Mouse (Mus musculus) right cerebral cortex, postnatal 36 days (tissue): ENCODE results near the gene Pspn.

Experiments used
- DNase-seq, 2 experiments: peaks; one replicate each; pipeline ENCODE4 v3.0.0; 2022; ENCODE audit warnings: low spot score in 2 of 2, mixed read lengths in 1 of 2

The Pspn gene

DNA sequence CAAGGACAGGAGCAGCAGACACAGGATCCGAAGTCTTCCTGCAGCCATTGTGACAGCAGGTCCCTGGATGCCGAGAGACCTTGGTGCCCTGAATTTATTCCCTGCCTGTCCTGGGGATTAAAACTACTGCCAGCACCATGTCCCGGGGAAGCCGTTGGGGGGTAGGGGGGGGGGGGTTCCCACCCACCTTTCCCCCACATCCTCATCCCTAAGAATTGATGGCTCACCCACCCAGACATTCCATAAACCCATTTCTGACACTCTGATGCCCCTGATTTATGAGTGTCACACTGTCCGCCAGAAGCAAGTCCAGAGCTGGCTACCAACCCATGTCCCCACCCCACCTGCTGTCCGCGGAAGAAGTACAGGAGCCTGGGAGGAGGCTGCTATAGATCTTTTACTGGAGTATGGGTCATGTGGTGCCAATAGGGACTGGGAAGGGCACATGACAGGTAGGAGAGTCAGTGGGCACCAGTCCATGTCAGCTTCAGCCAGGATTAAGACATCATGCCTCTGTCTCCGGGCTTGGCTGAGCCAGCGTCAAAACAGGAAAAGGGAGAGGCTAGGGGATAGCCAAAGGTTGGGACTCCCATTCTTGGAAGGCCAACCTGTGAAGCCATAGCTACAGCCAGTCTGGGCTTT is at the start of gene Pspn:
Pspn (minus strand) TSS at position 51 of the 642 bp plus-strand sequence.
- DNase-seq, result no peak

DNA sequence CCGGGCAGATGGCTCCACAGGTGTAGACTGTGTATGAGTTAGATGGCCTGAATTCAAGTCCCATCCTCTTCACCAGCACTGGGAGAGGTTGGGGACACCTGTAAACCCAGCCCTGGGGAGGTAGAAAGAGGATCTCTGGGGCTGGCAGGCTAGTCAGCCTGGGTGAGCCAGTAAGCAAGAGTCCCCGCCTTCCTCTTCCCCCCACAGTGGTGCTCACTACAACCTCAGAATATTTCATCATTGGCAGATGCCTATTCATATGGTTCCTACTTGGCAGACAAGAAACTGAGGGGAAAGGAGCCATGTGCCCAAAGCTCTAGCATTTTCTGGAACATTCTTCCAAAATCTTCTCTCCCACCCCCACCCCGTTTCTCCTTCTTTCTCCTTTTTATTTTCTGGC is 49.0 kb upstream of the Pspn start:
- no peak for DNase-seq

DNA sequence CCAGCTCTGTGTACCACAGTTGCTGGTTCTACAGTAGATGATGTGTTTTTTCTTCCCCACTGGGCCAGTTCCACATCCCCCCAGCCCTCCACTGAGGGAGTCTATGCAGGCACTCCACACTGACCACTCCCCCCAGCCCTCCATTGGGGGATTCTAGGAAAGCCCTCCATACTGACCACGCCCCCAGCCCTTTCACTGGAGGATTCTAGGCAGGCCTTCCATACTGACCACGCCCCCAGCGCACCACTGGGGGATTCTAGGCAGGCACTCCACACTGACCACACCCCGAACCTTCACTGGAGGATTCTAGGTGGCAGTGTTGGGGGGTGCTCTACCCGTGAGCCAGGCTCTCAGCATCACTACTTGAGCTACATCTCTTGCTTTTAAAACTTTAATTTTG is 47.6 kb upstream of the Pspn start:
- no peak for DNase-seq

DNA sequence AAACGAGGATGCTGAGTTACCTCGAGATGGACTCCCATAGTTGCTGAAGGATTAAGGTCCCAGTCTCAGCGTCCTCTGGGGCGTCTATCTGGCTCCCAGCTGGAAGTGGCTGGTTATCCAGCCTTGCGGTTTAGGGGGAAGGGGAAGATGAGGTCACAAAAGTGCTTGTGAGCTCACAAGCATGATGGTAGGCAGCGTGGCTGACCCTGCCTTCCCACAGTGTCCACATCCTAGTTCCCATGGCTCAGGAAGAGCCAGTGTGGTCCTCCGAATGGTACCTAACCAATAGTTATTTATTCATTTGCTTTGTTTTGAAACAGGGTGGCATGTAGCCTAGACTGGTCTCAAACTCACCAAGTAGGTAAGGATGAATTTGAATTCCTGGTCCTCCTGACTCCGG is 41.7 kb upstream of the Pspn start, which contains the start of gene Slc25a41:
Slc25a41 (minus strand) TSS at position 101 of the 400 bp plus-strand sequence.
- no peak for DNase-seq

DNA sequence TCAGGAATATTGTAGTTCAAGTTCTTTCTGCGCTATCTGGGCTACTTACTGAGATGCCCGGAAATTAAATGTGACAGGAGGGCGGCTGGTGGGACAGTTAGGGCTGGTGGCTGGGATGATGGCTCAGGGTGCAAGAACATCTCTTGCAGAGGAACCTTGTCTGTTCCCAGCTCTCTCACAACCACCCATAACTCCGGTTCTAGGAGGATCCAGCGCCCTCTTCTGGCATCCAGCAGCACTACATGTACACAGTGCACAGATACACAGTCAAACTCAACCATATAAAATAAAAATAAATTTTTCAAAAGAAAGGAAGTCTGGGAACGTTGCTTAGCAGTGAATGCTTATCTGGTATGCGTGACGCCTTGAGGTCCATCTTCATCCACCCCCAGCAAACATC is 39.2 kb upstream of the Pspn start:
- no peak for DNase-seq

DNA sequence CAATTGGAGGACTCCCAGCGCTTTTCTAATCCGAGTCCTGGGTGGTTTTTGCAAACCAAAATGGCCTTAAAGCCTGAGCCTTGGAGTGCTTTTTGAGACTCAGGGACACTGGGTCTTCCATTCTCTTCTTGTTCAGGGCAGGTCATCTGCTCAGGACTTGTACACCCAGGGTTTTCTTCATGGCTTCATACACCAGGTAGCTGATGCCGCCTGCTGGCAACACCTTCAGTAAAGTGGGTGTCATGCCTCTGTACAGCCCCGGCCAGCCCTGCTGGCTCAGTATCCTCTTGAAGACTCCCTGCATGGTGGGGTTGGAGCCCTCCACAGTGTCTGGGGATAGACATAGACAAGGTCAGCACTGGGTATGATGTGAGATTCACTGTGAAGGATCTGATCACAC is 33.0 kb upstream of the Pspn start:
- no peak for DNase-seq

DNA sequence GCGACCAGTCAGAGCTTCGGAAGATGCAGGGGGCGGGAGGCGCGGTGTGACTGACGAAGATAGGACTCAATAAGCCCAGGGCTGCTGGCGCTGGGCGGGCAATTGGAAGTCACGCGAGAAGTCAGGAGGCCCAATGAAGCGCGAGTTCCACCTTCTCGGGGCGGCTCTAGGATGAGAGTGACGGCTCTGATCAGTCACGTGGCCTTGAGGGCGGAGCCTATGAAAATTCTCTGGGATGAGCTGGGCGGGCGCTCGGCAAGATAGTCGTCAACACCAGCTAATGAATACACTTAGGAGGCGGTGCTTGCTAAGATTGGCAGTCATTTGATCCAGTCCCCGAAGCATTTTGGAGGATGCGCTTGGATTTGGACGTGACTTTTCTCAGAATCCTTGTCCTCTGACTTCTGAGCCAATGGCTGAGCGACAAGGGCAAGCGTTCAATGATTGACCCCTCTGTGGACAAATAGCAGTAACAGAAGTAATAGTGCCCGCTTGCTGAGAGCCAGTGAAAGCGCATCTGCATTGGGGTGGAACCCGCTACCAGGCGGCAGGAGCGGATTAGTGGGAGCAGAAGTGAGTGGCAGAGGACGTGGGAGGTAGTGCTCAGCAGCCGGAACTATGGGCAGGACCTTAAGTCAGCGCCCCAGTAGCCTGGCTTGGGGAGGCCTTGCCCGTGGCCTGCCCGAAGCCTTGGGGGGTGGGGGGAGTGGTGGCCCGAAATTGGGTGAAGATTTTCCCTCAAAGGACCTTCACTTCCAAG is 32.0 kb upstream of the Pspn start:
- peak; percentile 100 for DNase-seq

DNA sequence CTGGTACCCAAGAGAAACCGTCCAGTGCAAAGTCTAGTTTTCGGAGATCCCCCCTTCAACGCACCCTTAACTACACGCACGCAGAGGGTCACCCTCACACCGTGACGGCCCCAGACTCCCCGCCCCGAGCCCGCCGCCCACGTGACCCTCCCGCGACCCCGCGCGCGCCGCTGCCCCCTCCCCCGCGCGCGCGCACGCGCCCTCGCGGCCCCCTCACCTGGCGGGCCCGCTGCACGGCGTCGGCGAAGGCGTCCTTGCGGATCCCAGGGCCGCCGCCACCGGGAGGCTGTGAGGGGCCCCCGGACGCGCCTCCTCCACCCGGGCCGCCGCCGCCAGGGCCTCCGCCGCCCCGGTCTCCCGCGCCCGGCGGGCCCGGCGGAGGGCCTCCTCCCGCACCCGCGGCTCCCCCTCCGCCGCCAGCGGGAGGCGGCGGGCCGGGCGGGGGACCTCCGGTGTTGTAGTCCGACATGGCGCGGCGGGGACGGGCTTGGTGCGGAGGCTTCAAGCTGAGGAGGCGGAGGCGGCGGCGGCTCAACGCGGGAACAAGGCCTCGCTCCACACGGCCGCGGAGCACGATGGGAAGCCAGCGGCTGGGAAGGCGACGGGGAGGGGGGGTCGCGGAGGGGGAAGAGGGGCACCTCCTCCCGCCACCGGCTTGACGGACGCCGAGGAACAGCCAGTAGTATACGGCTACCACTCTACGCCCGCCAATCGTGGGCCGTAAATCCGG is 31.3 kb upstream of the Pspn start, which contains the start of gene Khsrp:
Khsrp (minus strand) TSS at position 592 of the 730 bp plus-strand sequence.
- DNase-seq, result no peak

DNA sequence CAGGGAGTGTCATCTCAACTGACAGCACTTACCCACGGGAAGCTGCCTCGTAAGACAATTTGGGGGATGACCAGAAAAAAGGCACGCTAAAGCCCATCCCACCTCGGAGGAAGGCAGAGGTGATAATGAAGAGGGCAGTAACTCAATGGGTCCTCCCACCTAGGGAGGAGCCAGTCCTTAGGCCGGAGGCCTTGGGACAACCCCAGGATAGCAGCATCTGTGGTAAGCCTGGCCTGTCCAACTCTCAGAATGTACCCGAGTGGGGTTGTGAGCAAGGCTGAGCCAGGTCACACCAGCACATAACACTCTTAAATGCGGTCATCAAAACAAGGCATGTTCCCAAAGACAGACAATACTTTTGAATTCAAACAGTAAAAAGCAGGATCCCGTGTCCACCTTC is 29.9 kb upstream of the Pspn start:
- no peak for DNase-seq

DNA sequence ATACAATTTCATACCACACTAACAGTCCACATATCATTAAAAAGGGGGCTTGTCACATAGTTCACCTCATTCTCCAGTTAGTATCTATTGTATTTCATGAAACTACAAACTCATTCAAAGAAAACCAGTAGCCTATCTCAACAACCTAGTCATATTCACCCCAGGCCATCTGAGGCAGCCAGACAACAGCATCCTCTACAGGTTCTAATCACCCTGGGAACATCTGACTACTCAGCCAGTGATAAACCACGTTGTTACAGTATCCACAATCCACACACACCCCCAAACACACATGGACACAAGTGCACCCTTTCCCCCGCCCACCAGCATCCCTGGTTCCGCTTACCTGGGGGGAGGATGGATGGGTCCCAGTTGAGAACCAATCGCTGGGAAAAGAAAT is 27.7 kb upstream of the Pspn start:
- DNase-seq, result no peak

DNA sequence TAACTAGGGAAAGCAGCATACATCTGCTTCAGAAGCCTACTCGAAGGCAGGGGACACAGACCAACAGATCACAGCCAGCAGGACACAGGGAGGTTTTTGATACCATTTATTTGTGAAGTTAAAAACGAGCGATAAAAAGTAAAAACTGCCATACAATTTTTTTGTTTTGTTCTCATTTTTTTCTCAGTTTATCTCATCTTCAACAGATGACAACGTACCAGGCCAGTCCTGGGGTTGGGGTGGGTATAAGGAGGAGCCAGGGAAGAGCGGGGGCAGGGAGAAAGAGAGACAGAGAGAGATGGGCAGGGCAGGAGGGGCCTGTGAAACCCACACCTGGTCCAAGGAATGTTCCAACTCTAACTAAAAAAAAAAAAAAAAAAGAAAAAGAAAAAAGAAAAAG is 21.1 kb upstream of the Pspn start:
- DNase-seq, result no peak

DNA sequence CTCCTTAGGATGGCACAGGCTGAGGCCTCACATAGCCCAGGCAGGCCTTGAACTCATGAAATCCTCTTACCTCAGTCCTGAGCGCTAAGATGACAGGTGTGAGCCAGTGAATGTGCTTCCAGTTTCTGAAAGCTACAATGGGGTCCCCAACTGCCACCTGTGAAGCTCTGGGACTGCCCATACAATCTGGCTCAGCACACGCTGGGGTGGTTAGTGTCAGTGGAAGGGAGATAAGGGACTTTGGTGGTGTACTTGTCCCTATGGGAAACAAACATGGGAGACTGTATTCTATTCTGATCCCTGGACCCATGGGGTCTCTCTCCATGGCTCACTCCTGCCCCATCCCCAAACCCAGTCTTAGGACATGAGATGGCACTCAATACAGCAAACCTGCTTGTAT is 19.9 kb upstream of the Pspn start:
- DNase-seq, result no peak

DNA sequence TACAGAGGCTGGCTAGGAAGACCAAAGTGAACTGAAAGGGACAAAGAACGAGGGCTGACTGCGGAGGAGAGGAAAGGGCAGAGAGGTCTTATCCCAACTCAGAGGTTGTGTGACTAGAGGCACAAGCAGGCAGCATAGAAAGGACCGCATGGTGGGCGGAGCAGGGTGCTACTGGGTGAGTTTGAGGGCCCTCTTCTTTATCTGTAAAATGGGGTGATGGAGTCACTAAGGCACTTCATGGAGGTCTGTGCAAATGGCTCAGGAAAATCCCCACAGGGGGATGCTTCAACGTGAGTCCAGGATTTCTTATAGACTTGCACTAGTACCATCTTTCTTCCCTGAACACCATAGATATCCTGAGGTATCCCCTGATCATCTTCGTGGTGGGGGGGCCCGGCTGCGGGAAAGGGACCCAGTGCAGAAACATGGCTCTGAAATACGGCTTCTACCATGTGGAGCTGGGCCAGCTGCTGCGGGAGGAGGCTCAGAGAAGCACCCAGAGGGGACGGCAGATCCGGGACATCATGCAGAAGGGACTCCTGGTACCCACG is 12.5 kb upstream of the Pspn start:
- no peak for DNase-seq

DNA sequence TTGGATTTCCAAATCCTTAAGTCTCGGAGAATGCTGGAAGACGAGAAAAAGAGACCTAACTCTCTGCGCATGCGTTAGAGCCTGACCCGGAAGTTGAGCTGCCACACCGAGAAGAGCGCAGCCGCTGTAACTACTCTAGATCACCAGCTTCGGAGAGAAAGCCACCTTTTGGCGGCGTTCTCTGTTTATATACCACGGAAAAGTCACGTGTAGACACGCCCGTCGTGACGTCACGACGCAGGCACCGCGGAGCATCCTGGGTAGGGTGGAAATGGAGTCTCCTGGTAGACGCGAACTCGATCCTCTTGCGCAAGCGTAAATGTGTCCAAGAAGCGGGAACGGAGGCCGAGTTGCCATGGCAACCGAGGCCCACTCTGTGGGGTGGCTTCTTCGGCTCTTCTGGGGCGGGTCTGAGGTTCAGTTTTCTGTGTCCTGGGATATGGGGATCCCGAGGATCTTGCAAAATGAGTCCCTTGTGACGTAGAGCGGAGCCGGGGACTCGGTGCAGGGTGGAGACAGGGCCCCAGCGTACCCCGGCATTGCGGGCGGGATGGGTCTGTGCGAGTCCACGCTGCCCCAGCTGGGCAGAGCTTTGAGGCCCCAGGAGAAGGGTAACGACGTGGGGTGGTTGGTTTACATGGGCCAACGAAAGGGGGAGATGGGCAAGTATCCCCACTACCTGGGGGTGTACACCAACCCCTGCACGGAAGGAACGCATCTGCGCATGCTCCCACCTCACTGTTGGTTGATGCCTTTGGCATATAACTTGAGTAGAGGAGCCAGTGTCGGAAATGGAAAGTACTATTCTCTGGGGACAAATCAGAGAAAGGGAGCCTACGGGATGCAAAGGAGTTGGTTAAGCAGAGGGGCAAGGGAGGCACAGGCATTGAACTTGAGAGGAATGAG is 11.7 kb upstream of the Pspn start, which contains the start of the genes Gtf2f1 and Gm17949:
Gtf2f1 (minus strand) TSS at position 53 of the 906 bp plus-strand sequence.
Gm17949 (plus strand) TSS at position 234 of the 906 bp plus-strand sequence.
- DNase-seq, result peak; percentile 94 to 96

DNA sequence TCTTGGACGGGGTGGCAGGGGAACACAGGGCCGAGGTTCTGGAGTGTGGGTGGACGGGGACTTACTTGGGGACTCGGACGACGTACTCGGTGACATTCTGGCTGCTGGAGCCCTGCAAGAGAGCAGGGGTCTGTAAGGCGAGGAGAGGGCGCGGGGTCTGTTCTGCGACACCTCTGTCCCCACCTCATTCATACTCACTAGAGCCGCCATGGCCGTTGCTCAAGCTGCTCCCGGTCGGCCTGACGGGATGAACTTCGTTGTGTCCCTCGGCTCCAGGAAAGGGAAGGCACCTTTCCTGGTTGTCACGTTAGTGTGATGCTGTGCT is 11.1 kb upstream of the Pspn start:
- DNase-seq, result no peak

DNA sequence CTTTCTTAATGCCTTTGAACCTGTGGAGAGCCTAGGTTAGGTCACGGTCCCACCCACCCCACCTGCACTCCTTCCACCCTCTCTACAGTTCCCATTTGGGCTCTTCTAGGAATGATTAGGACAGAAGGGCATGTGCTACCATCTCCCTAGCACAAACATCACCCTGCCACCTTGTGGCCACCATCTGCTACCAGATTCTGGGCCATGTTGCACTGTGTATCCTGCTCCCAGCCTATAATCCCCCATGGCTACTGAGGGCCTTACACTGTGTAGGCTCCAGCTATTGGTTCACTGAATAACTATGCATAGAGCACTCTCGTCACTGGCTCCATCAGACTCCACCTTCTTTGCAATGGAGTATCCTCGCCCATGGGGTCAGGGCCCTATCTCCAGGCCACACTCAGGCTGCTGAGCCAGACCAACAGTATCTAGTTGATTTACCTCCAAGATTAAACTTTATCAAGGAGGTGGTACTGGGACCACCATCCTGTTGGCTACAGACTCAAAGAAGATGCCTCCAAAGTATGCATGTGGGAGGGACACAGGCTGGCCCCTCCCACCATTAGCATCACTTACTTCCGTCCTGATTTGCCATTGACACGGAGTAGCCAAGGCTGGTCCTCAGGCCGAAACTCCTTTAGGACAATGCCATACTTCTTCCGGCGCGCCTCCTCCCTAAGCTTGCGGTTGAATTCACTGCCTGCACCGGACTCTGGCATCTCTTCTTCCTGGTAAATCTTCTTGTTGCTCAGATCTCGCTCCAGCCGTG is 7.5 kb upstream of the Pspn start:
- no peak for DNase-seq

DNA sequence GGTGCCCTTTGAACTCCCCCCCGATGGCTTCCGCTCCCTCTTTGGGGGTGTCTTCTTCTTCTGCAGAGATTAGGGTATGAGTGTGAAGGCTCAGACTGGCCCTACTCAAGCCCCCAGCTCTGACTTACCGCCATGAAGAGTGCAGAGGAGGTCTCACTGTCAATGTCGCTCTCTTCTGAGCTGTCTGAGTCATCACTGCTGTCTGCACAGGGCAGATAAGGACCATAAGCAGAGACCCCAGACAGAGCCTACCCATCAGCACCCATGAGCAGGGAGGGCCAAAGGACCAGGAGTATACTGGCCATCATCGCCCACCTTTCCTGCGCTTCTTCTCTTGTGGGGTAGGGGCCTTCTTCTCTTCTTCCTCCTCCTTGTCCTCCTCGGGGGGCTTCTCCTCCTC is 4.2 kb upstream of the Pspn start:
- DNase-seq, result no peak

DNA sequence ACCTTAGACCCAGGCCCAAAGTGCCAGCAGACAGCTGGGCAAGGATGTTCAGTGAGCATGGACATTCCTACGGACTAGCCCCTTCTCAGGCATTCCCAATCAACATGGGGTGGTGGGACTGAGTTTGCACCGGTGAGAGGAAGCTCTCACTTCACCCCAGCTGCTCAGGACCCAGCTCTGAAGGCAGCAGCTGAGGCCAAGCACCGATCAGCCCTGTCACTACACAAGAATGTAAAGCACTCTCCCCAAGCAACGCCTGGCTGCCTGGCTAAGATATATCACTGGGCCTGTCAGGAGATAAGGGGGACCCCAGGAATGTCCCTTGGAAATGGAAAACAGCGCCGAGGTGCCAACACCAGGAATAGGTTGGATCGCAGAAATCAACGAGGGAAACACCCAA is 1.4 kb upstream of the Pspn start:
- no peak for DNase-seq

DNA sequence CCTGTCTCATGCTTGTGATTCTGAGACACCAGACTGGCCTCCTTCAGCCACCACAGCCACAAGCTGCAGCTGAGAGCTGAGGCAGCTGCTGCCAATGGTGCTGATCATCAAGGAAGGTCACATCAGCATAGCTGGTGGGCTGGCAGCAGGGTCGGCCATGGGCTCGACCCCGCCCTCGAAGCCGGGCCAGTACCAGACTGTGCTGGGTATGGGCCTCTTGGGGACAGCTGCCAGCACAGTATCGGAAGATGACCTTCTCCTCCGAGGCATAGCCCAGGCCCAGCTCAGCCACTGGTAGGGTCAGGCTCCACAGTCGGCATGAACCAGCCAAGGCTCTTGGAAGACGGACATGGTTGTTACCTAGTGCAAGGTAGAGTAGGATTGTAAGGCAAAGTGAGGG is 404 bp downstream of the Pspn start:
- DNase-seq, result no peak

DNA sequence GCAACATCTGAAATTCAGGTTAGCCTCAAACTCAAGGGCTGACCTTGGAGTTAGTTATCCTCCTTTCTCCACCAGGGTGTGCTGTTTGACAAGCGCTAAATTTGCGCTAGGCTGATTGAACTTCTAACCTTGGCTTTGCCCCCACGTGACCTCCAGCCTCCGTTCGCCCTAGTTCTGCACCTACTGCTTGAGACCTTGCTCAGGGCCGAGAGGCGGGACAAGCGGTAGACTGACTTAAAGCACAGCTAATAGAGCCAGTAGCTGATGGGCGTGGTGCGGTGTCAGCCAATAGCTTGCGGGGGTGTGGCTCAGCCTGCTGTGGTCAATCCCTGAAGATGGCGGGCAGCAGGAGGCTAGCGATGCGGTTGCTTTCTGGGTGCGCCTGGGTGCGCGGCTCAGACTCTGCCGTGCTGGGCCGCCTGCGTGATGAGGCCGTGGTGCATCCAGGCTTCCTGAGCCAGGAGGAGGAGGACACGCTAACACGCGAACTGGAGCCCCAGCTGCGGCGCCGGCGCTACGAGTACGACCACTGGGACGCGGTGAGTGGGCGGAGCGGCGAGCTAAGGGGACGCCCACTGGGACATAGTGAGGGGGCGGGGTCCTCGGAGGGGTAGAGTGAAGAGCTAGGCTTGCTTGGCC is 2.7 kb downstream of the Pspn start, which contains the start of gene Alkbh7:
Alkbh7 (plus strand) TSS at position 311 of the 639 bp plus-strand sequence.
- DNase-seq, result peak; percentile 93 to 96
